Mouse (Mus musculus) liver, adult 2 months (tissue): Measurements from ENCODE around the gene Fhad1.

Experiments used
- CTCF ChIP-seq: fragments of 200-500 bp; IDR thresholded peaks from 2 replicates; pipeline ENCODE4 v1.5.1; 2011; ENCODE audit warnings: low read depth, low read length, control low read depth
- POLR2A ChIP-seq: fragments of 200-500 bp; IDR thresholded peaks from 2 replicates; pipeline ENCODE4 v1.6.1; 2011; ENCODE audit warnings: low read length, control low read depth; ENCODE audit not compliant: insufficient read depth; ENCODE audit errors: extremely low read depth

- TF ChIP-seq CTCF (no peak), POLR2A (no peak)
Observed at GRCm38 (mm10) chr4:141988178-141988577, 26.7 kb downstream of the Fhad1 start.
